Mouse (Mus musculus) kidney, adult 2 months (tissue): Measurements from ENCODE around the gene Atxn1l.

Experiments used
- CTCF ChIP-seq: fragments of 200-500 bp; conservative IDR thresholded peaks from 2 replicates; pipeline ENCODE4 v1.5.1; 2011; ENCODE audit warnings: low read depth, mild to moderate bottlenecking, control low read depth, low read length, moderate library complexity, mixed read lengths; ENCODE audit not compliant: insufficient read depth, insufficient read length
- POLR2A ChIP-seq: fragments of 200-500 bp; IDR thresholded peaks from one replicate; pipeline ENCODE4 v1.6.1; 2011; ENCODE audit warnings: low read depth, low read length, control low read depth

DNA sequence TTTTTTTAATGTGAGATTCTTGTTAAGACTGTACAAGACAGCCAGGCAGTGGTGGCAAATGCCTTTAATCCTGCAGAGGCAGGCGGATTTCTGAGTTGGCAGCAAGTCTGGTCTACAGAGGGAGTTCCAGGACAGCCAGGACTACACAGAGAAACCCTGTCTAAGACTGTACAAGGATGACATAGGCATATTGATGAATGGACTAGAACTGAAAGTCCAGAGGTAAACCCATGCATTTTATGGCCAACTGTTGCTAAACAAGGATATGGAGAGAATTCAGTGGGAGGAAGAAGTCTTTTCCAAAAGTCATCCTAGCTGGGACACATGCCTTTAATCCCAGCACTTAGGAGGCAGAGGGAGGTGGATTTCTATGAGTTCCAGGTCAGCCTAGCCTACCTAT lies 39.8 kb downstream of the Atxn1l start:
- TF ChIP-seq POLR2A, result no peak
- TF ChIP-seq CTCF, result no peak
